Mouse (Mus musculus) forebrain, postnatal 0 days (tissue): ENCODE results near the gene Rnf217. TPM values are rescaled to one million over a fixed set of nuclear protein-coding genes. Genes with fewer than 3 reads are reported as not detected.

Experiments
- ATAC-seq: fragments of 200-750 bp; cut with Nextera tagmentation; 2 replicates; pipeline ENCODE4 v1.8.0; 2017; ENCODE audit warnings: mild to moderate bottlenecking, moderate library complexity
- DNase-seq: peaks from one replicate; pipeline ENCODE4 v3.0.0-alpha.2; 2015
- H3K27ac ChIP-seq: fragments of 300-500 bp; sonication (generic); 2 replicates; pipeline ENCODE4 v1.5.1; 2014; ENCODE audit warnings: low read depth, mild to moderate bottlenecking, antibody characterized with exemption, low read length, moderate library complexity, mixed read lengths
- H3K27me3 ChIP-seq: fragments of 300-500 bp; sonication (generic); 2 replicates; pipeline ENCODE4 v1.6.1; 2014; ENCODE audit warnings: mild to moderate bottlenecking, low read length, mixed read lengths; ENCODE audit not compliant: insufficient read depth
- H3K36me3 ChIP-seq: fragments of 300-500 bp; sonication (generic); 2 replicates; pipeline ENCODE4 v1.6.1; 2014; ENCODE audit warnings: mild to moderate bottlenecking, moderate library complexity; ENCODE audit not compliant: insufficient read depth
- H3K4me1 ChIP-seq: fragments of 300-500 bp; sonication (generic); 2 replicates; pipeline ENCODE4 v1.6.1; 2014; ENCODE audit warnings: antibody characterized with exemption; ENCODE audit not compliant: insufficient read depth
- H3K4me2 ChIP-seq: fragments of 300-500 bp; sonication (generic); 2 replicates; pipeline ENCODE4 v1.6.1; 2014; ENCODE audit warnings: low read depth, mild to moderate bottlenecking, moderate library complexity
- H3K4me3 ChIP-seq: fragments of 300-500 bp; sonication (generic); 2 replicates; pipeline ENCODE4 v1.5.1; 2014; ENCODE audit warnings: low read depth, low read length, mixed read lengths
- H3K9ac ChIP-seq: fragments of 300-500 bp; sonication (generic); 2 replicates; pipeline ENCODE4 v1.6.1; 2014; ENCODE audit warnings: mild to moderate bottlenecking
- H3K9me3 ChIP-seq: fragments of 300-500 bp; sonication (generic); 2 replicates; pipeline ENCODE4 v1.6.1; 2016; ENCODE audit warnings: low read length
- CTCF ChIP-seq: sonication (generic); IDR thresholded peaks from 2 replicates; pipeline ENCODE4 v1.5.1; 2016; ENCODE audit warnings: antibody characterized with exemption, control low read depth, low read depth
- WGBS: fragments of 180-500 bp; shearing (Covaris S2); extraction: QIAGEN DNeasy Blood & Tissue Kit; methylation state at CpG from one replicate; pipeline ENCODE4 v1.1.7; 2014; 5-methylcytosine and 5-hydroxymethylcytosine counted together
- polyA plus RNA-seq: library from polyadenylated mRNA; unstranded; fragments of >200 nt; fragmentation: Nextera tagmentation; extraction: Ambion mirVana; gene quantifications from 2 replicates; pipeline ENCODE4 v1.2.1, GENCODE M21; 2015
- total RNA-seq: library from RNA; depleted of rRNA; stranded (reverse); fragments of >200 nt; gene quantifications from 2 replicates; pipeline ENCODE4 v1.2.3, GENCODE M21; 2014

The Rnf217 gene
- total and polyA plus RNA-seq, 2 experiments from 2014 or later: 1.8 to 14.0 TPM

DNA sequence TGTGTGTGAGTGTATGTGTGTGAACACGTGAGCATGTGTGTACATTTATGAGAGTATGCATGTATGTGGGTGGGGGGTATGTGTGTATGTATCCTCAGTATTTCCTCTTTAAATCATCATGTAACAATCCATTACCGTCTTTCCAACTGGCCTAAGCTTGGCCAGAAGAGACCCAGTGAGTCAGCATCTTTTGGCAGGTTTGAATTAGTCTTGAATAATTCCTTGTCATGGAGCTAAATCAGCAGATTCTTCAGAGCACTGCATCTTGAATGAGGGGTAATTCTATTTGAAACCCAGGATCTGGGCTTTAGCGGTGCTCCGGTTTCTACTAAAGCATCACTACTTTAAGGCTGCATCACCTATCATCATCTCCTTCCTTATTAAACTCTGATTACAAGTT, 55.7 kb downstream of the Rnf217 start:
- Histone ChIP-seq H3K27me3 (no peaks in the 10 kb centered on the region), H3K27ac (no peak overlapping the region), H3K9ac (no peak overlapping the region), H3K4me3 (no peak overlapping the region), H3K4me2 (no peak overlapping the region), H3K4me1 (no peaks in the 10 kb centered on the region), H3K36me3 (no peaks in the 10 kb centered on the region), H3K9me3 (no peaks in the 10 kb centered on the region)
- DNase-seq (no peak), ATAC-seq (no peak)
- 91% methylated on average over 4 of the region's 4 CpGs for WGBS
- TF ChIP-seq CTCF: no peak

DNA sequence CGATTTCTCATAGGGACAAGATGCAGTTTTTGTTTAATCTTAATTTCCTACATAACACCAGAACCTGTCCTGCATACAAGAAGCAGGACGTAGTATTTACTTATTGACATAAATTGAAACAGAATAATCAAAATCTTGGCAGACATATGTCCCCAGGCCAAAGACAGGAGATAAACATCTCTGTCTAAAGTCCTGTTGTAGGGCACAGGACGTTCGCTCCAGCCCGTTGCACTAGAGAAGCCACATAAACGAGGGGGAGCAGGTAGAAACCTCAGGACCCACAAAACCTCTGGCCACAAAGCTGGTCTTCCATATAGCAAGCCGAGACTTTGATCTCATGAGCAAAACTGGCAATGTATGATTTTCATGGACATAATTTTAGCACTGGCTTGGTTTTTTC, 57.1 kb downstream of the Rnf217 start:
- no peaks in the 10 kb centered on the region for H3K4me1 ChIP-seq
- no peaks in the 10 kb centered on the region for H3K27me3 ChIP-seq
- no peak overlapping the region for H3K9ac ChIP-seq
- no peak overlapping the region for H3K27ac ChIP-seq
- H3K4me2 ChIP-seq: no peak overlapping the region
- no peak for ATAC-seq
- DNase-seq: no peak
- H3K36me3 ChIP-seq: no peaks in the 10 kb centered on the region
- no peak for TF ChIP-seq CTCF
- H3K4me3 ChIP-seq: no peak overlapping the region
- WGBS: 77% methylated on average over 7 of the region's 7 CpGs
- no peaks in the 10 kb centered on the region for H3K9me3 ChIP-seq

DNA sequence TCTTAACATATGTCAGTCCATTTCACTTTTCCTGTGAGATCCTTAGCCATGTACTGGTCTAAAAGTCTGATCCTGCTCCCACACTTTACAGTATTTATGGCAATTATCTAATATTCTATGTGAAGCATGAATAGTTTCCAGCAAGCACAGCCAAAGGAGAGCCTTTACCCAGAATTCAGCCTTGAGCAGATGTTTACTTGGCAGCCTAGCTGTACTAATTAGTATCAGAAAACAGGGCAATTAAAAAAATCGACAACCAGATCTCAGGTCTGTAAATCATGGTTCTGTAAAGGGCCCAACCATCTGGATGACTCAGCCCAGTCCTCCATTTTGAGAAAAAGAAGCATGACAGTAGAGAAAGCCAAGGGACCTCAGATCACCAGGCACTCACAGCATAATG, 57.6 kb downstream of the Rnf217 start:
- Histone ChIP-seq H3K36me3 (no peaks in the 10 kb centered on the region), H3K9ac (no peak overlapping the region), H3K4me3 (no peak overlapping the region), H3K27me3 (no peaks in the 10 kb centered on the region), H3K9me3 (no peaks in the 10 kb centered on the region), H3K27ac (no peak overlapping the region), H3K4me1 (no peaks in the 10 kb centered on the region), H3K4me2 (no peak overlapping the region)
- 22% methylated on average over 1 of the region's 1 CpGs for WGBS
- no peak for TF ChIP-seq CTCF
- ATAC-seq (peak; percentile 40; the same call in 1 of the 2 replicates), DNase-seq (peak; percentile 28)

DNA sequence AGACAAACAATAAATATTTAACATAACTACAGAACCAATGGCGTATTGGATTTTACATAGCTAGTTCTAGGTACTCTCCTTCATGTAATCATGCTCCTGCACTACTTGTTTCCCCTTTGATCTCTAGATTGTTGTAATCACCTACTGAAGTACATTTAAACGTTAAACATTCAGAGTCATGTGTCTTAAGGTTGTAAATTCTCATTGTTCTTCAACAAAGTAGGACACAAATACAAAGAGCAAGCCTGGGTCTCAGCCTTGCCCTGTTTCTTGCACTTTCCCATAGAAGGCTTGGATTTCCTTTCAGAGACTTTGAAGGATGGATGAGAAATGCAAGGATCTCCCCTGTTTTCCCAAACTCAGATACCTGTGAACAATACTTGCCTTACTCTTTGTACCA, 61.8 kb downstream of the Rnf217 start:
- Histone ChIP-seq H3K27me3 (no peaks in the 10 kb centered on the region), H3K36me3 (no peaks in the 10 kb centered on the region), H3K4me3 (no peak overlapping the region), H3K4me1 (no peaks in the 10 kb centered on the region), H3K9me3 (no peaks in the 10 kb centered on the region), H3K9ac (no peak overlapping the region), H3K4me2 (no peak overlapping the region), H3K27ac (no peak overlapping the region)
- no peak for TF ChIP-seq CTCF
- DNase-seq: no peak
- ATAC-seq: no peak
- WGBS: 79% methylated on average over 2 of the region's 2 CpGs

DNA sequence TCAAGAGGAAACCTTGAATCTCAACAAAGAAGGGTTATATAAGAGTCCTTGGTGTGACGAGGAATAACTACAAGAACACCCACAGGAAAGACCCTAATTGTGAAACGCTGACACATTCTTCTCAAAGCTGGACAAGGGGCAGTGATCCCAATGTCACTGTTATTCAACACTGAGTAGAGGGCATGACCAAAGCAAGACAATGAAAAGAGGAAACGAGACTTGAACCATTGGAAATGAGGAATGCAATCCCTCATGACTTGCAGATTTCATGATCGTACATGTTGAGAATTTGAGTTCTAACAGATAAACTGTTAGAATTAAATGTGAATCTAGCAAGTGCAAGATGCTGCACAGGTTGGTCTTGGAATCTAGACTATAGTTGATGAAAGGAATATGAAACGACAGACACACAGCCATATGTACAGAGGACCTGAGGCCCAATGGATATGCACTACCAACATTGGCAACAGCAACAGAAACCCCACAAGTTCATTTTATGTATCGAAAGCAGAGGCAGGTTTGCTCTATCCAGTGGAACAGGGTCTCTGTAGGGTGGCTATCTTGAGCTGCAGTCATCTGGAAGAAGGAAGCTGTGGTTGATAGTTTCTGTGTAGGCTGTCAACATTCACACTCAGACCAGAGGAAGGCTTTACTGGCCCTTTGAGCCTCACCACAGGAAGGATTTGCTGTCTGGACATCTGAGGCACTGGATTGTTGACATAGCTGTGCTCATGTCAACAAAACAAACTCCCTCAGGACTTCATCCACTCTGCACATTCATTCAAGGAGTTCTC, 64.6 kb downstream of the Rnf217 start:
- no peak overlapping the region for H3K4me2 ChIP-seq
- H3K27me3 ChIP-seq: no peaks in the 10 kb centered on the region
- no peak overlapping the region for H3K9ac ChIP-seq
- no peak overlapping the region for H3K27ac ChIP-seq
- H3K4me1 ChIP-seq: no peaks in the 10 kb centered on the region
- no peak overlapping the region for H3K4me3 ChIP-seq
- 90% methylated on average over 6 of the region's 6 CpGs for WGBS
- H3K36me3 ChIP-seq: no peaks in the 10 kb centered on the region
- no peaks in the 10 kb centered on the region for H3K9me3 ChIP-seq
- DNase-seq (no peak), ATAC-seq (no peak)
- no peak for TF ChIP-seq CTCF

DNA sequence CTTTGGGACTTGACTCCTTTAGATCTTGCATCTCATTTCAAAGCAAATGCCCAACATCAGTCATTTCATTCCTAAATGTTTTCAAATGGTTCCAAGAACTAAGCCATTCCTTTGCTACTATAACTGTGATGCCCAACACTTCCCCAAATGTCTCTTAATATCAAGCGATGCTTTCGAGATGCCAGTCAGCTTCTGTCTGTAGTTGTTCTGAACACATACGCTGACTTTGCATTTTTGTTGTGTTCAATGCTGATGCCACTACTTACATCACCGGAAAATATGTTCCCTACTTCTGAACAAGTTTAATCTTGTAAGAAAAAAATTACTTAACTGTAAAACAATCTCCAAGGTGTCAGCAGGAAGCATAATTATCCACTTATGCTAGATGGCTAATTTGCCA, 68.5 kb downstream of the Rnf217 start:
- Histone ChIP-seq H3K4me3 (no peak overlapping the region), H3K4me2 (no peak overlapping the region), H3K9me3 (no peaks in the 10 kb centered on the region), H3K36me3 (no peaks in the 10 kb centered on the region), H3K4me1 (no peaks in the 10 kb centered on the region), H3K27me3 (no peaks in the 10 kb centered on the region), H3K27ac (no peak overlapping the region), H3K9ac (no peak overlapping the region)
- no peak for TF ChIP-seq CTCF
- no peak for DNase-seq
- WGBS: 85% methylated on average over 4 of the region's 4 CpGs
- ATAC-seq: no peak

GRCm38 (mm10) chr10:31539351-31539750, 69.6 kb downstream of the Rnf217 start:
- no peaks in the 10 kb centered on the region for H3K9me3 ChIP-seq
- H3K9ac ChIP-seq: no peak overlapping the region
- DNase-seq: no peak
- TF ChIP-seq CTCF: no peak
- no peaks in the 10 kb centered on the region for H3K4me1 ChIP-seq
- no peak overlapping the region for H3K27ac ChIP-seq
- H3K4me3 ChIP-seq: no peak overlapping the region
- peaks cover 2% of the 10 kb centered on the region; the same call in 1 of the 2 replicates for H3K36me3 ChIP-seq
- no peaks in the 10 kb centered on the region for H3K27me3 ChIP-seq
- no peak overlapping the region for H3K4me2 ChIP-seq
- 82% methylated on average over 2 of the region's 2 CpGs for WGBS
- no peak for ATAC-seq
